Mouse (Mus musculus) heart, postnatal 10 days (tissue): ENCODE measurements around the gene Vinac1. TPM values are rescaled to one million over a fixed set of nuclear protein-coding genes. Genes with fewer than 3 reads are reported as not detected.

Experiments used
- DNase-seq, 2 experiments: peaks; one replicate each; pipeline ENCODE4 v3.0.0; 2021
- intact Hi-C: fragments of 180-260 bp; cut with DNase I; formaldehyde crosslinking; loops from one replicate; pipeline ENCODE4 v1.15.1; 2025
- total RNA-seq, 2 experiments: library from RNA; stranded (reverse); gene quantifications; 2 replicates each; pipeline ENCODE4 v1.2.3; 2021

The Vinac1 gene
- total RNA-seq, 2 experiments from 2014 or later = not detected

DNA sequence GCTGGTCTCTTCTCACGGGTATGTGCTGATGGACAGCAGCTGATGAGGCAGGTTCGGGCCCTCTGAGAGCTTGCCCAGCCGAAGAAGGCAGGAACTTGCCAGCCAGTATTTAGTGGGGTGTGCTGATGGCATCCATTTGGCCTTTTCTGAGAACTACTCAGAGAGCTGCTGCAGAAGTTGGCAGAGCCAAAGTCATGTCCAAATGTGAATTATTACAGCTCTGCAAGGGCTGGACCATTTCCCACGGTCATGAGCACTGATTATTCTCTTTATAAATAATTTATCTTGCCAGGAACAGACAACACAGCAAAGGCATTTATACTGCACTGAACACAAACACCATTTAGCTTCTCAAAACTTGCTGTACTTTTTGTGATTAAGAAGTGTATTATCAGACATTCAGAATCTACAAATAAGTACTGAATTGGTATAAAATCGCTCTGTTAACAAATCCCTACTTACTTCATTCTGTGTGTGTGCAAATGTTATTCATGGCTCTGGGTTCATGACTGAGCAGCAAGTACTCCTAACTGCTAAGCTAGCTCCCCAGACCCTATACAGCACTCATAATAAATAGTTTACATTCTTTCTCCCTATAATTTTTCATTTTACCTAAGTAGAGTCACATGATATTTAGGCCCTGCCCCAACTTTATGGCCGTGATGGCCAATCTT is 1.7 kb downstream of the Vinac1 start:
- peak; percentile 53 to 65 for DNase-seq
- intact Hi-C loops = no loop called here

DNA sequence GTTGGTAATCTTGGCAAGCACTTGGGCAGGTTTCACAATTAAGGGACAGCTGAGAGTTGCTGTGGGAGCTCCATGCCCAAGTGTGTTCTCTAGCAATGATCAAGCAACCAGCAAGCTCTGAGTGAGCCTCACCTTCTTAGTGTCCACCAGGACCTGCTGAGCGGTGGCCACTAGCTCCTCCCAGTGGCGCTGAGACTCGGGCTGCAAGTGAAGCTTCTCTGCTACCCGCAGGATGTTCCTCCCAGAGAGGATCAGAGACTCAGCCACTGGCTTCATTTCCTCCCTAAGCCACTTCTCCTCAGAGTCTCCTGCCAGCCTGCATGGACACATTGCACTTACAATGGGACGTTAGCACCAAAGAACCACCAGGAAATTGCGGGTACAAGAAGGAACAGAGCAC is 7.4 kb downstream of the Vinac1 start:
- intact Hi-C loops = no loop called here
- peak in 1 of 2 experiments; percentile 15 for DNase-seq

DNA sequence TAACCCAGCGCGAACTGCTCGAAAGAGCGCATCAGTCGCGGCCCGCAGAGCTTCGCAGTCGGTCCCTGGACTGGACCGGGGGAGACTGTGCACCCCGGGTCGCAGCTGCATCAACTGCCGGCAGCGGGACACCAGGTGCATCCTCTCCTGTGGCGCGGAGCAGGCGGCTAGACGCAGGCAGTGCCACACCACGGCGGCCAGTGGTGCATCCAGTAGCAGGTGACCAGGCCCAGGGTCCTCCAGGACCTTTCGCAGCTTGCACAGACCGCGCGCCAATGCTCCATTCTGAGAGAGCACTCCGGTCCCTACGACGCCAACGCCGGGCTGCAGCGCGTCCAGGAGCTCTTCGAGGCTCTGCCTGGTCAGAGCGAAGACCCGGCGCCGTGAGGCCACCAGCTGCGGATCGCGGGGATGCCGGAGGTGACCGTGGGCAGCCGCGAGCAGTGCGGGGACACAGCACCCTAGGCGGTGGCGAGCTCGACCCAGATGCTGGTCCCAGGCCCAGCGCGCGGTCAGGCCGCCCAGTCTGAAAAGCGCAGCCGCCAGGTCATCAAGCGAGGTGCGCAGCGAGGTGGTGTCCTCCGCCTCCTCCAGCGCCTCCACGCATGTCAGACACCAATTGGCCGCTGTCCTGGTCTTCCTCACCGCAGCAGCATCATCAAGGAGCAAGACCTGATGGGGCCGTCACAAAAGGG is 8.9 kb downstream of the Vinac1 start:
- peak; percentile 24 to 25 for DNase-seq
- intact Hi-C loops = no loop called here

DNA sequence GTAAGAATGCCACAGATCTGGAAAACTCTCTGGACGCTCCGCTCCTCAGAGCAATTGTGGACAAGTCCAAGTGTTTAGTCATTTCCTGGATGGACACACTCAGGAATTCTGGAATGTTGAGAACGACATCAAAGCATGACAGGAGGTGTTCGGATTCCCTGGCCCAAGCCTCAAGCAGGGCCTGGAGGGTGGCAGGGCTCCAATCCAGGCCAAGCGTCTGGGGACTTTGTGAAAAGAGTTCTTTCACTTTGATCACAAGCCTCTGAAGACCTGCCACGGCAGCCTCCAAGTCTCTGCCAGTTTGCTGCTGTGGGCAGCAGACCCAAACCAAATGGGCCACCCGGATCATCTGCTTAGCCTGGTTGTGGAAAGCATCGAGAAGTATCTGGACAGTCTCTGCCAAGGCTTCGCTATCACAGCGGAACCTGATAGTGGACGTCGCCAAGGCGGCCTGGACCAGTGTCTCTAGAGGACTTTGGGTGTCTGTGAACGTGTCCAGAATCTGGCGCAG is 9.5 kb downstream of the Vinac1 start:
- peak in 1 of 2 experiments; percentile 21 for DNase-seq
- intact Hi-C loops = no loop called here

DNA sequence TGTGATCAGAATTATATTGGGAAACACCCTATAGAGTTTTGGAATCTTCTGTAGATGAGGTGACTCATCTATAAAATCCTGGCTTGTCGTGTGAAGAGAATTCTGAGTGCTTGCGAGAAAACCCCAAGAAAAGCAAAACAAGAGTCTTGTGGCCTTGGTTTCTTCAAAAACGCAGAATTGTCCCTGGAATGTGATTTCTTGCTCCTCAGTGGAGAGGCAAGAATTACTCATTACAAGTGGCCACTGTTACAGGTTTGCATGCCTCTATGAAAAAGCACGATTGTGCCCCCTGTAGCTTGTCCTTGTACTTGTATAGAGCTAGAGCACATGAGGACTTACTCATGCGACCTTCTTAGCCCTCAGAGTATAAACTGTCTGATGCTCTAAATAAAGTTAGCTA is 12.6 kb downstream of the Vinac1 start:
- intact Hi-C loops = no loop called here
- DNase-seq = no peak

DNA sequence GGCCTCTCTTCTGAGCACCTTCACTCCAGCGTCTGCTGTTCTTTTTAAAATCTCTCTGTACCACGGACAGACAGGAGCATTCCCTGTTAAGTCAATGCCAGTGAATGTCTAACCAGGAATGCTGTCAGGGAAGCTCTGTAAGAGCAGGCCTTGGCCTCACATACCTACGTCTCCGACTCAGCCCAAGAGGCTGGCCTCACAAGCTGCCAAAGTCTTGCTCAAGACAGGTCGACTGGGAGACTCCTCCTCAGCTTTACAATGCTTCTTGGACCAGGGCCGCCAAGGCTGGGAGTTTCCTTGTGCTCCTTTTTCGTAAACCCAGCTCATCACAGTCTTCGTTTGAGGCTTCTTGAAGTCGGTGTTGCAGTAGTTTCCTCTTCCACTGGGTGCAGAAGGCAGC is 23.2 kb downstream of the Vinac1 start:
- DNase-seq = no peak

DNA sequence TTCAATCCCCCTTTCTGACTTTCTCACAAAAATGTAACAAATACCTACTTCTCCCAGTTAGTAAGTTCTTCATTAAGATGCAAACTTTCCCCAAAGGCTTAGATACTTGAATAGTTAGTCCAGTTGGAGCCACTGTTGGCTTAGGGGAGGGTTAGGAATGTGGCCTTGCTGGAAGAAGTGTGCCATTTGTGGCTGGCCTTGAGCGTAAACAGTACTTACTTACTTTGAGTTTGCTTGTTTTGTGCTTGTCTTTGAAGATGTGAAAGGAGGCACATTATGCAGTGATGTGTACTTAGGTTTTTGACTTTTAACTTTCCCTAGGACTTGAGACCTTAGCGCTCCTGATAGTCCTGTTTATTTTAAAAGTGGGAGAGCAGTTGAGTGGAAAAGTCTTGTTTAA is 27.9 kb downstream of the Vinac1 start:
- intact Hi-C loops = no loop called here
- DNase-seq = no peak

More for the DNA sequence above, 23.2 kb downstream of the Vinac1 start:
- intact Hi-C loops = no loop called here

DNA sequence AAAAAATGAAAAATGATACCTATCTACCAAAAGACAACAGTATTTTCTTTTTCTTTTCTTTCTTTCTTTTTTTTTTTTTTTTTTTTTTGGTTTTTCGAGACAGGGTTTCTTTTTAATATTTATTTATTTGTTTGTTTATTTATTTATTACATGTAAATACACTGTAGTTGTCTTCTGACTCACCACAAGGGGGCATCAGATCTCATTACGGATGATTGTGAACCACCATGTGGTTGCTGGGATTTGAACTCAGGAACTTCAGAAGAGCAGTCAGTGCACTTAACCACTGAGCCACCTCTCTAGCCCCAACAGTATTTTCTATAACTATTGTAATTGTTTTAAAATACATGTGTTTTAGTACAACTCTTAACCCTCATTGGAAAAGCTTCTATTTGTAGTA is 39.1 kb downstream of the Vinac1 start:
- peak in 1 of 2 experiments; percentile 21 for DNase-seq
- intact Hi-C loops = loop anchor here (5.0 kb wide), 1 partner anchor 78 kb away; no protein-coding TSS in a partner anchor

DNA sequence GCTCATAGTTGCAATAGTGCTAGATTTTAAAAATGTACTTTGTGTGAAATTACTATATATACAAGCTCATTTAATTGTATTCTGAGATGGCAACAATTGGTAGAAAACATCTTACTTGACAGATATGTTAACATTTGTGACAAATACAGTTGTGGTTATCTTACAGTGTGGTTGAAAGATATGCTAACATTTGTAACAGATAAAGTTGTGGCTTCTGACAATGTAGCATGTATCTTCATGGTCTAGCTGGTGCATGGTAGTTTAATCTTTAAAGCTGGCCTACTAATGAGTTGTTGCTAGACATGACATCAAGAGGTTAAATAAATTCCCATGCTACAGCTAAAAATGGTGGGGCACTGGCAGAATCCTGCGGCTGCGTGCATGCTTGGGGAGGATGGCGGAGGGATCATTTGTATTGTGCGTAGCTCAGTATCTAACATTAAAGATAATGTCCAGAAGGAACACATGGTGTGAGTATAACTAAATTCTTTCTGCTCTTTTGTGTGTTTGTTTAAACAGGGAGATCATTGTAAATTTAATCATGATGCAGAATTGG is 41.7 kb downstream of the Vinac1 start:
- no peak for DNase-seq
- intact Hi-C loops = loop anchor here (5.0 kb wide), 1 partner anchor 81 kb away; no protein-coding TSS in a partner anchor

DNA sequence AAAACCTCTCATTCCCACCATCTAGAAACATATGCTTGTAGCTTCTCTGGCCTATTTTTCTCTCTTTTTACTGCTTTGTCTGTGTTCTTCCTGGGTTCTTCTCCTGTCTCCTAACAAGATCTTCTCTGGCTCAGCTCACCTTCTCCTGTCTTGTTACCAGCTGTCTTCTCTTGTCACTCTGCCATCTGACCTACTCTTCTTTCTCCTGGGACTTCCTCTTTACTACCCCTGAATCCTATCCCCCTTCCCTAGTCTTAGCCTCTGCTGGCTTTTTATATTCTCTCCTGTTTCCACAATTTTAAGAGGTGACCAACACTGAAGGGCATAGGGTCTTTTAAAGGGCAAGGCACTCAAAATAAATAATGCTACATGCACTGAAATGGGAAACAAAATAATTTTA is 43.1 kb downstream of the Vinac1 start:
- intact Hi-C loops = loop anchor here (5.0 kb wide), 1 partner anchor 82 kb away; no protein-coding TSS in a partner anchor
- no peak for DNase-seq

DNA sequence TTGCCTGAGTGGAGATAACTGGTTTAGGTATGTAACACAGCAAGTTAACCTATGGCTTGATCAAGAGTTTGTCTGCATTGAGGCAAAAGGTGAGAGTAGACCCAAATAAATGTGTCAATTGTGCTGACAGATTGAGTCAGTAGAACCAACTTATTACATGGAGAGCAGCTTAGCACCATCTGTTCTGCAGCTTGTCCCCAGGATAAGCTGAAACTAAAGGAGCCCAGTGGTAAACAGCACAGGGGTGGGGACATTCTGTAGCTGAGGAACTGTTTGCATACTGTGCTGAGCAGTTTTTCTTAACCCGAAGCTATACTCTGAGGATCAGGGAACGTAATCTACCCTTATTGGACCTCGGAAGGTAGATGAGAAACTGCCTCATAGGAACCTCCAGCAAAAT is 63.2 kb downstream of the Vinac1 start:
- no peak for DNase-seq
- intact Hi-C loops = no loop called here

DNA sequence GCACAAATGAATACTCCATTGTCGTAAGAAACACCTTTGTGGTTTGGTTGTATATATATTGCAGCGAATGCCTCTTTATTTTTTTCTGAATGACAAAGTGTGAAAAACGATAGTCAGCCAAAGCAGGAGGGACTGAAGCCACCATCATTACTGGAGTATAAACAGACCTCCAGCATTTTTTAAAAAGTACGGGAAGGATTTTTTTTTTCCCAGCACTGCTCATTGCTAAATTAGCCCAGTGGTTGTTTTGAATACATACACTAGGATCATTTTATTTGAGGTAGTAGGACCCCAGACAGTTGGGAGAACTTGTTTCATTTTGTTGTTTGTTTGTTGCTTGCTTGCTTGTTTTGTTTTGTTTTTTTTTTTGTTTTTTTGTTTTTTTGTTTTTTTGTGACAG is 72.4 kb downstream of the Vinac1 start:
- DNase-seq = no peak
- intact Hi-C loops = no loop called here

Other genes starting within 250 kb of the Vinac1 start
- gene Tmem87b, start 230.1 kb downstream of the Vinac1 start, total RNA-seq = 10 to 100 TPM; 24.0 to 25.5 TPM
- gene Fbln7, start 185.2 kb downstream of the Vinac1 start, total RNA-seq = 1 to 10 TPM in 1 of 2 experiments, under 1 TPM in 1; 0.82 to 1.1 TPM
- 1 to 10 TPM; 3.2 to 3.5 TPM for gene Zc3h8, start 104.1 kb downstream of the Vinac1 start, total RNA-seq
- 1 to 10 TPM; 3.8 to 5.1 TPM for gene Zc3h6, start 80.8 kb downstream of the Vinac1 start, total RNA-seq
- gene Gm10762, start 80.4 kb downstream of the Vinac1 start, total RNA-seq = 10 to 100 TPM; 14.7 to 16.3 TPM
- gene Ttl, start 17.8 kb upstream of the Vinac1 start, total RNA-seq = 10 to 100 TPM; 18.1 to 20.2 TPM
- gene Polr1b, start 52.8 kb upstream of the Vinac1 start, total RNA-seq = 10 to 100 TPM; 10.4 to 14.1 TPM
- gene Chchd5, start 81.5 kb upstream of the Vinac1 start, total RNA-seq = 10 to 100 TPM; 11.6 to 13.9 TPM
- 10 to 100 TPM; 15.3 to 18.8 TPM for gene Slc20a1, start 150.6 kb upstream of the Vinac1 start, total RNA-seq
- 10 to 100 TPM; 11.8 to 13.4 TPM for gene Ckap2l, start 249.0 kb upstream of the Vinac1 start, total RNA-seq